Mouse (Mus musculus) megakaryocyte, embryonic 14.5 days (primary cell): ENCODE measurements around the gene Rbm20.

ENCODE experiments used
- FLI1 ChIP-seq: IDR thresholded peaks from 2 replicates; pipeline ENCODE4 v1.6.1; 2012; ENCODE audit warnings: low read length, inconsistent platforms, mixed read lengths
- GATA1 ChIP-seq: IDR thresholded peaks from 3 replicates; pipeline ENCODE4 v1.6.1; 2012; ENCODE audit warnings: mixed read lengths, low read length, inconsistent platforms, borderline replicate concordance

DNA sequence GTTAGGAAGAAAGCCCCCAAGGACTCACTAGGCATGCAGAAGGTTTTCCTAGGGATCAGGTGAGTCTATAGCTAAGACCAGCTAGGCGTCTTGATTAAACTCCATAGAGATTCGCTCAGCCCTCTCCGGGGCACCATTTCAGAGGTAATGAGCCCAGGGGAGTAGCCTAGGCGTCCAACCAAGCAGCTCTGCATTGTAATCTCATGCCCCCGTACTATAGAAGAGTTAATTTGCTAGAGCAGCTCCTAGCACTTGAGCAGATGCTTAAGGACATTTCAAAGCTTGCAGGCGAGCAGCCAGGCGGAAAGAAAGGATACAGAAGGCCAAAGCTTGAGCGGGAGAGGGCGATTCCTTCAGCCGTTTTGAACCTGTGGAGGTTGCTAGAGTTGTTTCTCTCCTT, 208.3 kb downstream of the Rbm20 start:
- TF ChIP-seq GATA1 (no peak), FLI1 (no peak)
